Mouse (Mus musculus) kidney, embryonic 16.5 days (tissue): Measurements from ENCODE around the gene Chaf1a. TPM values are rescaled to one million over a fixed set of nuclear protein-coding genes. Genes with fewer than 3 reads are reported as not detected.

Experiments used
- ATAC-seq: fragments of 200-750 bp; cut with Nextera tagmentation; 2 replicates; pipeline ENCODE4 v1.8.0; 2017; ENCODE audit warnings: moderate TSS enrichment; ENCODE audit not compliant: low FRiP score, low TSS enrichment
- H3K27ac ChIP-seq: fragments of 300-500 bp; sonication (generic); 2 replicates; pipeline ENCODE4 v1.5.1; 2014; ENCODE audit warnings: low read length
- H3K27me3 ChIP-seq: fragments of 300-500 bp; sonication (generic); 2 replicates; pipeline ENCODE4 v1.6.1; 2014; ENCODE audit warnings: low read length, control low read depth, mixed read lengths; ENCODE audit not compliant: insufficient read depth
- H3K36me3 ChIP-seq: fragments of 300-500 bp; sonication (generic); 2 replicates; pipeline ENCODE4 v1.6.1; 2014; ENCODE audit warnings: low read length, control low read depth, mixed read lengths; ENCODE audit not compliant: insufficient read depth
- H3K4me1 ChIP-seq: fragments of 300-500 bp; sonication (generic); 2 replicates; pipeline ENCODE4 v1.6.1; 2014; ENCODE audit warnings: low read length, control low read depth, mixed read lengths; ENCODE audit not compliant: insufficient read depth
- H3K4me2 ChIP-seq: fragments of 300-500 bp; sonication (generic); replicated peaks from 2 replicates; pipeline ENCODE4 v1.6.1; 2014; ENCODE audit warnings: low read depth, low read length
- H3K4me3 ChIP-seq: fragments of 300-500 bp; sonication (generic); 2 replicates; pipeline ENCODE4 v1.5.1; 2014; ENCODE audit warnings: mild to moderate bottlenecking, low read length
- H3K9ac ChIP-seq: fragments of 300-500 bp; sonication (generic); replicated peaks from 2 replicates; pipeline ENCODE4 v1.6.1; 2014; ENCODE audit warnings: low read length
- H3K9me3 ChIP-seq: fragments of 300-500 bp; sonication (generic); 2 replicates; pipeline ENCODE4 v1.6.1; 2016; ENCODE audit warnings: low read length, control low read depth
- WGBS: fragments of 180-500 bp; shearing (Covaris S2); extraction: QIAGEN DNeasy Blood & Tissue Kit; methylation state at CpG from one replicate; pipeline ENCODE4 v1.1.7; 2014; 5-methylcytosine and 5-hydroxymethylcytosine counted together
- polyA plus RNA-seq: library from polyadenylated mRNA; unstranded; fragments of >200 nt; fragmentation: Nextera tagmentation; extraction: Ambion mirVana; gene quantifications from 2 replicates; pipeline ENCODE4 v1.2.1, GENCODE M21; 2015

Chaf1a gene
- polyA plus RNA-seq, 1 experiment from 2014 or later = 26.0 TPM

GRCm38 (mm10) chr17:56009088-56009961 lies 30.9 kb upstream of the Chaf1a start:
- no peaks in the 10 kb centered on the region for H3K27me3 ChIP-seq
- ATAC-seq = peak; percentile 95
- H3K4me1 ChIP-seq = peaks cover 26% of the 10 kb centered on the region
- no peaks in the 10 kb centered on the region for H3K9me3 ChIP-seq
- peak overlapping the region; percentile 83 for H3K9ac ChIP-seq
- peak overlapping the region; percentile 89 for H3K27ac ChIP-seq
- under 1% methylated on average over 59 of the region's 62 CpGs for WGBS
- peak overlapping the region; percentile 90 for H3K4me3 ChIP-seq
- H3K36me3 ChIP-seq = peaks cover 29% of the 10 kb centered on the region
- peak overlapping the region; percentile 74 for H3K4me2 ChIP-seq

- Histone ChIP-seq H3K27me3 (no peaks in the 10 kb centered on the region), H3K4me1 (peaks cover 26% of the 10 kb centered on the region), H3K4me3 (peak overlapping the region; percentile 90), H3K9me3 (no peaks in the 10 kb centered on the region), H3K9ac (peak overlapping the region; percentile 83), H3K36me3 (peaks cover 34% of the 10 kb centered on the region), H3K27ac (no peak overlapping the region), H3K4me2 (peak overlapping the region; percentile 74)
- WGBS = 34% methylated on average over 2 of the region's 2 CpGs
- no peak for ATAC-seq
These were observed 30.3 kb upstream of the Chaf1a start for GRCm38 (mm10) chr17:56009962-56010240.

- Histone ChIP-seq H3K27ac (no peak overlapping the region), H3K4me3 (peak overlapping the region; percentile 90), H3K27me3 (no peaks in the 10 kb centered on the region), H3K36me3 (peaks cover 37% of the 10 kb centered on the region), H3K4me2 (peak overlapping the region; percentile 74), H3K9me3 (no peaks in the 10 kb centered on the region), H3K9ac (peak overlapping the region; percentile 83), H3K4me1 (peaks cover 26% of the 10 kb centered on the region)
- no peak for ATAC-seq
- 65% methylated on average over 14 of the region's 14 CpGs for WGBS
These were observed 30.0 kb upstream of the Chaf1a start for GRCm38 (mm10) chr17:56010255-56010654.

DNA sequence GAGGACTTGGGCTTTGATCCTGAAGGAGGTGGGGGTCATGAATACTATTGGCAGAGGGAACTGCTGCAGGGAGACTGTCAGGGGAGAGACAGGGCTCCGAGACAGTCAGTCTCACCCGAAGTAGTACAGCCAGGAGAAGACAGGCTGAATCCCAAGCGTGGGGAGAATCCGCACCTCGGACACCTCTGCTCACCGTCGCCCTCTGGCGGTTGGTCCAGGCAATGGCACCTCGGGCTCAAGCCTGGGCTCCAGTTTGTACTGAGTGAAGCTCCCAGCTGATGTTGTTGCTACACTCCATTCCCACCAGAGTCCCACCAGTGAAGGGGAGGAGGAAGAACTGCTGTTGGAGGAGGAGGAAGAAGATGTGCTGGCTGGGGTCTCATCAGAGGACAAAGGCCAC lies 29.6 kb upstream of the Chaf1a start:
- Histone ChIP-seq H3K4me3 (no peak overlapping the region), H3K27ac (no peak overlapping the region), H3K36me3 (peaks cover 41% of the 10 kb centered on the region), H3K9me3 (no peaks in the 10 kb centered on the region), H3K27me3 (no peaks in the 10 kb centered on the region), H3K4me2 (peak overlapping the region; percentile 74), H3K4me1 (peaks cover 26% of the 10 kb centered on the region), H3K9ac (no peak overlapping the region)
- ATAC-seq = no peak
- WGBS = 4% methylated on average over 9 of the region's 9 CpGs

DNA sequence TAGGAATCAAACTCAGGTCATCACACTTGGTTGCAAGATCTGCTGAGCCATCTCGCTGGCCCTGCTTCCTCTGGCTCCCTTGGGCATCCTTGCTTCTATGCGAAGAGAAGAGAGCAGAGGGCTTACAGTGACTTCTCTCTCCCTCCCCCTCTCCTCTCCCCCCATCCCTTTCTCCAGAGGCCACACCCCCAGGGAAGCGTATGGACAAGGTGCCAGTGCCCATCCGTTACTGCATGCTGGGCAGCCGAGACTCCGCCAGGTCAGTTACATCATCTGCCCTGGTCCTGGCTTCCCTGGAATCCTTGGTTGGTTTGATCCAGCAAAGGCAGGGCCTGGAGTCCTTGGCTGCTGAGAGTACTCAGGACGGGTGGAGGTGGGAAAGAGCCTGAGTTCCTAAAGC lies 28.8 kb upstream of the Chaf1a start:
- Histone ChIP-seq H3K9ac (no peak overlapping the region), H3K36me3 (peaks cover 49% of the 10 kb centered on the region), H3K27me3 (no peaks in the 10 kb centered on the region), H3K27ac (no peak overlapping the region), H3K4me2 (no peak overlapping the region), H3K9me3 (no peaks in the 10 kb centered on the region), H3K4me3 (no peak overlapping the region), H3K4me1 (peaks cover 26% of the 10 kb centered on the region)
- ATAC-seq = no peak
- WGBS = 83% methylated on average over 7 of the region's 7 CpGs

- H3K4me3 ChIP-seq = no peak overlapping the region
- WGBS = 90% methylated on average over 9 of the region's 9 CpGs
These were observed 24.9 kb upstream of the Chaf1a start for GRCm38 (mm10) chr17:56015293-56015692.

DNA sequence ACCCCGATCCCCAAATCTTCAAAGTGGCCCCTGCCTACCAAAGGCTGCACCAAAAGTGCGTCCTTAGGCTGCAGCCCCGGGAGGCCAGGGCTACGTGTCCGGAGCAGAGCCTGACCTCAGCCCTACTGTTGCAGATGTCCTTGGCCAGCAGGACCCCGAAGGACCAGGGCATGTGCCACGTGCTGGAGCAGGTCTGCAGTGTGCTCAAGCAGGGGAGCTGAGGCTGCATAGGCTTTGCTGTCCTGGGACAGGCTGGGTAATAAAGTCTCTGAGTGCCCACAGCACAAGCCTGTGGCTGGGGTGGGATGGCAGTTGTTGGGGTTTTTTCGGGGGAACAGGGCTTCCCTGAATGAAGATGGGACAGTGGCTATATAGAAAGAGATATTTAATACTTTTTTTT lies 23.9 kb upstream of the Chaf1a start:
- Histone ChIP-seq H3K9ac (no peak overlapping the region), H3K27ac (no peak overlapping the region), H3K36me3 (peaks cover 82% of the 10 kb centered on the region), H3K27me3 (no peaks in the 10 kb centered on the region), H3K9me3 (no peaks in the 10 kb centered on the region), H3K4me2 (no peak overlapping the region), H3K4me1 (no peaks in the 10 kb centered on the region), H3K4me3 (no peak overlapping the region)
- 87% methylated on average over 8 of the region's 8 CpGs for WGBS
- ATAC-seq = no peak

More at GRCm38 (mm10) chr17:56015293-56015692, 24.9 kb upstream of the Chaf1a start:
- H3K36me3 ChIP-seq = peaks cover 81% of the 10 kb centered on the region
- no peak for ATAC-seq
- no peaks in the 10 kb centered on the region for H3K9me3 ChIP-seq
- no peaks in the 10 kb centered on the region for H3K27me3 ChIP-seq
- no peak overlapping the region for H3K27ac ChIP-seq
- H3K9ac ChIP-seq = no peak overlapping the region
- no peak overlapping the region for H3K4me2 ChIP-seq
- peaks cover 7% of the 10 kb centered on the region for H3K4me1 ChIP-seq

DNA sequence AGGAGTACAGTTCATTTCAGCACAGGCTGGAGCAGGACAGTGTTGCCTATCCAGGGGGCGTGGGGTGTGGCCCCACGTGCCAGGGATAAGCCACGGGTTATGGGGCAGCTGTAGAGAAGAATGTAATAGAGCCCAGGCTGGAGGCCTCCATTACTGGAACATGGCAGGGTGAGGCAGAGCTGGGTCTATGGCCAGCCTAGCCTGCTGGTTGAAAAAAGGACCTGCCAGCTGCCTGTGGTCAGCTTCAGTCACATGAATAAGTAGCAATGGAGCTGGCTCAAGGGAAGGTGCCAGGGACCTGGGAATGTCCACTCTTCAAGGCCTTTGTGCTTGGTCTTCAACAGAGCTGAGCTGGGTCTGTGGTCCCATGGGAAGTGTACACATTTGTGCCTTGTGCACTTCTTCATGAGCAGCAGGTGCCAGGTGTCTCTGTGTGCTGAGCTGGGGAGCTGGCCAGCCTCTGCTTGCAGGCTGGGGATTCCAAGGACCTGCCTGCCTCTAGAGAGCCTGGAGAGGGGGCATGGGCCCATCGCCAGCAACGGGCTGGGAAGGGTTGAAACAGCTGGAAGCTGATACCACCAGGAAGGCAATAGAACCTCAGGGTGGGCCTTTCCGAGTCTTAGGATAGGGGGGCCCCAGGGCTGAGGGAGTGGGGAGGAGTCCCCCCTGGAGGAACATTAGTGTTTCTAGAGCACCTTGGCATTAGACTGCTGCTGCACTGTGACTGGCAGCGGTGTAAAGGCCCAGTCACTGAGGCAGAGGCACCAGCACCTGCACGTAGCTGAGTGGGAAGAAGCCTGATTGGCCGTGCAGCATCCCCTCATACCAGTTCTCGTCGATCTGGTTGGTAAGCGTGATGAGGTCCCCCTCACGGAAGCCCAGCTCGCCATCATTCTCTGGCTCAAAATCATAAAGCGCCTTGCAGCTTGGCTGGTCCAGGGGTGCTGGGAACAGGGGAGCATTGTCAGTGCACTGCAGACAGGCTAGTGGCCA lies 23.1 kb upstream of the Chaf1a start:
- WGBS = 79% methylated on average over 15 of the region's 15 CpGs
- no peak for ATAC-seq
- H3K27me3 ChIP-seq = no peaks in the 10 kb centered on the region
- H3K9me3 ChIP-seq = no peaks in the 10 kb centered on the region
- H3K4me3 ChIP-seq = no peak overlapping the region
- H3K27ac ChIP-seq = no peak overlapping the region
- no peaks in the 10 kb centered on the region for H3K4me1 ChIP-seq
- peaks cover 75% of the 10 kb centered on the region for H3K36me3 ChIP-seq
- no peak overlapping the region for H3K9ac ChIP-seq
- no peak overlapping the region for H3K4me2 ChIP-seq

DNA sequence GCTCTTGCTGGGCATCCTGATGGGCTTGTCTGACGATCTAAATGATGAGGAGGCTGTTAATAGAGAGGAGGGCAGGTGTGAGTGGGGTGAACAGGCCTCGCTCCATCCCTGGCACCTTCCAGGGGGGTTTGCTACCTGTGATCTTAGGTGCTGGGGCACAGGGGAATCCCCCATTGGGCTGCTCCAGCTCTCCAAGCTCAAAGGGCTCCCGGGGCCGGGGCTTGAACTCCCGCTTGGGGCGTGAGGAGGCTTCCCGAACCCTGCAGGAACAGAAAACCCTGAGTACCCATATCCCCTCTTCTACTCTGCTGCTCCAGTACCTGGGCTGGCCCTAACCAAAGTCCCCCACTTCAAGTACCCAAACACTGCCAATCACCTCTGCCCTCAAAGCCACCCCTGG lies 22.4 kb upstream of the Chaf1a start:
- no peak for ATAC-seq
- Histone ChIP-seq H3K36me3 (peaks cover 70% of the 10 kb centered on the region), H3K4me1 (peaks cover 6% of the 10 kb centered on the region; the same call in 1 of the 2 replicates), H3K4me2 (no peak overlapping the region), H3K9ac (no peak overlapping the region), H3K27me3 (no peaks in the 10 kb centered on the region), H3K27ac (no peak overlapping the region), H3K9me3 (no peaks in the 10 kb centered on the region), H3K4me3 (no peak overlapping the region)
- 89% methylated on average over 7 of the region's 7 CpGs for WGBS
